Mouse (Mus musculus) stomach, embryonic 16.5 days (tissue): ENCODE results near the gene E130218I03Rik. TPM values are rescaled to one million over a fixed set of nuclear protein-coding genes. Genes with fewer than 3 reads are reported as not detected.

Source experiments
- ATAC-seq: fragments of 200-750 bp; cut with Nextera tagmentation; 2 replicates; pipeline ENCODE4 v1.8.0; 2017; ENCODE audit warnings: moderate number of reproducible peaks, moderate TSS enrichment; ENCODE audit not compliant: insufficient read depth, low FRiP score
- H3K27ac ChIP-seq: fragments of 300-500 bp; sonication (generic); 2 replicates; pipeline ENCODE4 v1.5.1; 2014; ENCODE audit warnings: low read length
- H3K27me3 ChIP-seq: fragments of 300-500 bp; sonication (generic); 2 replicates; pipeline ENCODE4 v1.6.1; 2014; ENCODE audit warnings: low read length, control low read depth, mixed read lengths; ENCODE audit not compliant: control insufficient read depth, insufficient read depth
- H3K36me3 ChIP-seq: fragments of 300-500 bp; sonication (generic); 2 replicates; pipeline ENCODE4 v1.6.1; 2014; ENCODE audit warnings: low read length; ENCODE audit not compliant: control insufficient read depth, insufficient read depth
- H3K4me1 ChIP-seq: fragments of 300-500 bp; sonication (generic); 2 replicates; pipeline ENCODE4 v1.6.1; 2014; ENCODE audit warnings: low read length, control low read depth, mixed read lengths; ENCODE audit not compliant: control insufficient read depth, insufficient read depth
- H3K4me2 ChIP-seq: fragments of 300-500 bp; sonication (generic); 2 replicates; pipeline ENCODE4 v1.6.1; 2014; ENCODE audit warnings: low read depth, low read length, mixed read lengths
- H3K4me3 ChIP-seq: fragments of 300-500 bp; sonication (generic); replicated peaks from 2 replicates; pipeline ENCODE4 v1.5.1; 2014; ENCODE audit warnings: mild to moderate bottlenecking, low read length
- H3K9ac ChIP-seq: fragments of 300-500 bp; sonication (generic); 2 replicates; pipeline ENCODE4 v1.6.1; 2014; ENCODE audit warnings: low read length
- H3K9me3 ChIP-seq: fragments of 300-500 bp; sonication (generic); replicated peaks from 2 replicates; pipeline ENCODE4 v1.6.1; 2016; ENCODE audit warnings: low read length, control low read depth; ENCODE audit not compliant: control insufficient read depth
- WGBS: fragments of 180-500 bp; shearing (Covaris S2); extraction: QIAGEN DNeasy Blood & Tissue Kit; methylation state at CpG from one replicate; pipeline ENCODE4 v1.1.7; 2014; 5-methylcytosine and 5-hydroxymethylcytosine counted together
- polyA plus RNA-seq: library from polyadenylated mRNA; unstranded; fragments of >200 nt; fragmentation: Nextera tagmentation; extraction: Ambion mirVana; gene quantifications from 2 replicates; pipeline ENCODE4 v1.2.1, GENCODE M21; 2015

The E130218I03Rik gene
- polyA plus RNA-seq: 0.26 and 0.45 TPM in 2 replicates

DNA sequence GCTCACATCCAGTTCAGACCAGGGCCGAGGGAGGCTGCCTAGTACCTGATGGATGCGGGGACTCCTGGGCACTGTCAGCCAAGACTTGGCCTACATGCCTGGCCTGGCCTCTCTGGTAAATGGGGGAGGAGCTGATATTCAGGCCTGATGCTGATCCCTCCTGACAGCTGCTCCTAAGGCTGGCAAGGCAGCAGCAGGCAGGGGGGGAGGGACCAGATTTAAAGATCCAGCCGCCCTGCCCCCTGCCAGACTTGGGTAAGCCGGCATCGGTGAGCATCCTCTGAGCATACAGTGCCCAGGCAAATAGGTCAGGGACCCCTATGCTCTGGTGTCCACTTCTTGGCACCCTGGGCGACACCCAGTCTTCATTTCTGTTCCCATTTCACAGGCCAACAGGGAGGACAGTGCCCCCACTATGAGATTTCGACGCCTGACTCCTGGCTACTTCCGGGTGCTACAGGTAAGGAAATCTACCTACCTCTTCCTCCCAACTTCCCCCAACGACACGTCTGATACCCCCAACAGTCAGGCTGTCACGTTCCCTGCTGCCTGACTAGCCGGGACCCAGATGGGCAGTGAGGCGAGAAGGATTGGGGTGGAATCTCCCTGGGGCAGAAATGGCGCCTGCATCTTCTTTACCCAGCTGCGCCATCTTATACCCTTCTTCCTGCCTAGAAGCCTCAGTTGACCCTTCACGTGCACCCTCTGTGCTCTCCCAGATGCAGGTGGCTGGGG is at the start of gene E130218I03Rik:
TSS of gene E130218I03Rik (plus strand) at position 147 of the 735 bp plus-strand sequence.
- Histone ChIP-seq H3K4me1 (peaks cover 16% of the 10 kb centered on the region), H3K36me3 (no peaks in the 10 kb centered on the region), H3K4me2 (peak within 1 kb of the TSS; percentile 95), H3K9ac (peak within 1 kb of the TSS; percentile 86), H3K27ac (no peak within 1 kb of the TSS), H3K27me3 (peaks cover 22% of the 10 kb centered on the region), H3K4me3 (peak within 1 kb of the TSS; percentile 87), H3K9me3 (no peaks in the 10 kb centered on the region)
- 91% methylated on average over 17 of the region's 17 CpGs for WGBS
- ATAC-seq: no peak

DNA sequence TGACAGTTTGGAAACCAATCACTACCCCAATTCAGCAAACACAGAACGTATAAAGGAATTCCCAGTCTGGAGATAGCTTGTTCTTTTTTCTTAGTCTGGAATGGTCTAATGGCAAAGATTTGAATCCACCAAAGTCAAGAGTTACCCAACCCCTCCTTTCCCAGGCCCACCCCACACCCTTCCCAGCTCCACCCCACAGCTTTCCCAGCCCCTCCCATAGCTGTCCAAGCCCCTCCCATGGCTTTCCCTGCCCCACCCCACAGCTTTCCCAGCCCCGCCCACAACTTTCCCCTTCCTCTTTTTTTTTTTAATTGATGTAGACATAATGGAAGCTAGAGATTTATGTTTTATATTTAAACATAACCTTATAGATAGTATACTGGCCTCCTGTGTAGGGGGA is 44.1 kb upstream of the E130218I03Rik start:
- Histone ChIP-seq H3K4me3 (no peak overlapping the region), H3K36me3 (no peaks in the 10 kb centered on the region), H3K27me3 (no peaks in the 10 kb centered on the region), H3K4me1 (no peaks in the 10 kb centered on the region), H3K9me3 (no peaks in the 10 kb centered on the region), H3K27ac (no peak overlapping the region), H3K4me2 (no peak overlapping the region), H3K9ac (no peak overlapping the region)
- ATAC-seq: no peak
- 77% methylated on average over 2 of the region's 2 CpGs for WGBS

DNA sequence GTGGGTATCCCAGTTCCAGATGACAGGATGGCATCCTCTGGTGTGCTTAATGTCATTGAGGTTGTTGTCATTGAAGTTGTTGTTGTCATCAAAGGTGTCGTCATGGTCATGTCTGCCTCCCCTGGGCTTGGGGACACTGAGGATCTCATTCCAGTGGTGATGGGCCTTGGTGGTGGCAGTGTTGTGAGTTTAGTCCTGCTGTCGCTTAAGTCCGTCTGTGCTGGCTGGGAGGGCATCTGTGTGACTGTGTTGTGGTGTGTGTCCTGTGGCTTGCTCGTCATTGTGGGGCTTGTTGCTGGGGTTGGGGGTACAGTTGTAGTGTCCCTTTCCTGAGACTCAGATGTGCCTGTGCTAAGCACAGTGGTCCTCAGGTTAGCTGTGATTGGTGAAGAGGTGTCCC is 40.6 kb upstream of the E130218I03Rik start, which contains the start of gene Gm7534:
TSS of gene Gm7534 (minus strand) at position 101 of the 400 bp plus-strand sequence.
- no peak within 1 kb of the TSS for H3K27ac ChIP-seq
- H3K4me1 ChIP-seq: no peaks in the 10 kb centered on the region
- H3K9me3 ChIP-seq: no peaks in the 10 kb centered on the region
- no peak within 1 kb of the TSS for H3K4me2 ChIP-seq
- no peaks in the 10 kb centered on the region for H3K27me3 ChIP-seq
- H3K4me3 ChIP-seq: no peak within 1 kb of the TSS
- no peaks in the 10 kb centered on the region for H3K36me3 ChIP-seq
- ATAC-seq: no peak
- WGBS: 89% methylated on average over 4 of the region's 4 CpGs
- H3K9ac ChIP-seq: no peak within 1 kb of the TSS

DNA sequence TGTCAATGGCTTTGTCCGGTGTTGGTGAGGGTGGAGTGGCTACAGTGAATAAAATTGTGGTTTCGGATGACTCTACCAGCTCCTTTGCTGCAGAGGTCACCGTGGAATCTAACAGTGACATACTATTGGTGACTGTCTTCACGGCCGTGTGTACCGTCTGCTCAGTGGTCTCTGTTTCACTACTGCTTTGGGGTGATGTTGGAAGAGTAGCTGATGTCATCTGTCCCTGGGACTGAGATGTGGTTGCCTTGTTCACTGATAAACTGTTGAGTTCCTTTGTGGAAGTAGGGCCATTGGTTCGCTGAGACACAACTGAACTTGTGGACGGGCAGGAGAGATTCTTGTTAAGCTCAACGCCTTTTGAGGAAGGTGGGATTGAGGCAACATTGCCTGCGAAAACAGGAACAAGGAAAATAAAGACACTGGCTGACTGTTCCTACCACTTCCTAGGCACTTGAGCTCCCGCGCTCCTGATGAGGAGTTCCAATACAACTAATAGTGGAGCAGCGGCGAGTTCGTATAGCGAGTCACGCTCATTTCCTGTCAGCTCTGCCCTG is 40.0 kb upstream of the E130218I03Rik start:
- no peak for ATAC-seq
- H3K9ac ChIP-seq: no peak overlapping the region
- H3K4me2 ChIP-seq: no peak overlapping the region
- no peaks in the 10 kb centered on the region for H3K27me3 ChIP-seq
- H3K4me3 ChIP-seq: no peak overlapping the region
- no peaks in the 10 kb centered on the region for H3K36me3 ChIP-seq
- H3K27ac ChIP-seq: no peak overlapping the region
- 77% methylated on average over 17 of the region's 17 CpGs for WGBS
- no peaks in the 10 kb centered on the region for H3K9me3 ChIP-seq
- H3K4me1 ChIP-seq: no peaks in the 10 kb centered on the region

DNA sequence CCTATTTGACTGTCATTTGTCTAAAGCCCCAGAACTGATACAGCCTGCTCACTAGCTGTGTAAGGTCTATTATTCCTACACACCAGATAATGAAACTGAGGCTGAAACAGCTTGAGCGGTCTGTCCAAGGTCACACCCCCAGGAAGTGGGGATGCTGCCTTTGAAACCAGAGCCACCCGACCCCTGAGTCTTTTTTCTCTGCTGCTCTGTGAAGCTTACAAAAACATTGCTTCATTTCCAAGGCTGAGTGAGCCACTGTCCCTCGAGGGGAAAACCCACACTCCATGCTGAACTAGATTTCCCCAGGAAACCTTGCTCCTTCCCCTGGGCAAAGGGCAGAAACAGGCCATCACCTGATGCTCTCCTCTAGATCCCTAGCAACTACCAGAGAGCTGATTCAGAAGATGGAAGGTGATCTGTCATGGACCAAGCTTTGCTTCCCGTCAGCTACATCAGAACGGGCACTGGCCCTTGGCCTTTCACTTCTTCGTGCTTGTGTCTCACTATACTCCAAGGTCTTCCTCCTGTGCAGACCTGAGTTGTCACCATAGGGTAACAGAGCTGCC is 36.9 kb upstream of the E130218I03Rik start:
- H3K27ac ChIP-seq: no peak overlapping the region
- H3K9me3 ChIP-seq: no peaks in the 10 kb centered on the region
- no peak for ATAC-seq
- no peak overlapping the region for H3K9ac ChIP-seq
- no peak overlapping the region for H3K4me3 ChIP-seq
- WGBS: 54% methylated on average over 6 of the region's 6 CpGs
- no peaks in the 10 kb centered on the region for H3K36me3 ChIP-seq
- no peak overlapping the region for H3K4me2 ChIP-seq
- no peaks in the 10 kb centered on the region for H3K4me1 ChIP-seq
- H3K27me3 ChIP-seq: no peaks in the 10 kb centered on the region

DNA sequence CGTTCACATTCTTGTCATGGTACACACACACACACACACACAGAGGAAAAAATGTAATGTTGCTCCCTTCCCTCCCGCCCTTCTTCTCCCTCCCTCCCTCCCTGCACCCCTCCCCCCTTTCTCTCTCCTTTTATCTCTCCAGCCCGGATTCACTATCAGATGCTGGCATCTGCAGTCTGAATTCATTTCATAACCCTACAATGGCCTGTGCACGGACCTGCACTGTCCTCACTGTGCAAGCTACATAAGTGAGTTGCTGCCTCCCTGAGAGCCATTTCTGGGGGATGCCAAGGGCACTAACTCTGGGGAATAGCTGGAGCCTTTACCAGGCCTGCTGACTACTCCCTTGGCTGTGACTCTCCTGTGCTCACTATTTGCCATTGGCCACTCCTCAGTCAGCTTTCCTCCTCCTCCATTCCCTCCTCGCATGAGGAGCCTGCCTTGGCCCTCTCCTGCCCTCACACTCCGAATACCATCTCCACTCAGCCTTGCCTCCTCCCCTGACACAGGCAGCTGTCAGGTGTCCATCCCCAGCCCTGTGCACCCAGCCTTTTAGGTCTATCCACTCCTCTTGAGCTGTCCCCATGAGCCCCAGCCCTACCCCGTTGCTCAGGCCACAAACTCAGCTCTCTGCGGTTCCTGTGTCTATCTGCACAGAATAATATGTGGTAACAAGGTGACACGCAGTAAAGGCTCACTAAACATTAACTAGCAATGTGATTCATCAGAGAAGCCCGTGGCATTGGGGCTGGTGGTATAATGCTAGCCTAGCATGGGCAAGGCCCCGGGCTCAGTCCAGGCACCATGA is 20.5 kb upstream of the E130218I03Rik start:
- no peak overlapping the region for H3K4me3 ChIP-seq
- 0 out of 2 replicates have a peak overlapping the region, but pooled peaks have one; percentile 20 for H3K9ac ChIP-seq
- no peaks in the 10 kb centered on the region for H3K4me1 ChIP-seq
- peak; percentile 68 for ATAC-seq
- H3K27me3 ChIP-seq: no peaks in the 10 kb centered on the region
- no peaks in the 10 kb centered on the region for H3K9me3 ChIP-seq
- no peak overlapping the region for H3K4me2 ChIP-seq
- 48% methylated on average over 11 of the region's 11 CpGs for WGBS
- H3K36me3 ChIP-seq: no peaks in the 10 kb centered on the region
- no peak overlapping the region for H3K27ac ChIP-seq

DNA sequence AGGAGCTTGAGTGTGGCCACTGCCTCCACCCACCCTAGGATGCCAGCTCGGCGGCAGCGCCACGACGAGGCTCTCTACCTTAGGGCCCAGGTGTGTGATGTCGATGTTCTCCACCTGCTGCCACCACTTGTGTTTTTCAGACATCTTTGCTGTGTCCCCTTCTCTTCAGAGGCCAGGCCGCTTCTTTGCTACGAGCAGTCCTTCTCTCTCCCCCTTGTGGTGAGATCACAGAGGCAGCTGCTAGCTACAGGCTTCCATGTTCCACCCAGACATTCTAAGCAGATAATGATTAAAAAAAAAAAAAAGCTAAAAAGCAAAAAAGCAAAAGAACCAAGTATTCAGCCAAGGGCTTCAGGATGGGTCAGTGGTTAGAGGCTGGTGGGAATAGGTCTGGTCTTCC is 16.3 kb upstream of the E130218I03Rik start, which contains the start of gene Catsper4:
TSS of gene Catsper4 (minus strand) at position 190 of the 400 bp plus-strand sequence.
- no peaks in the 10 kb centered on the region for H3K27me3 ChIP-seq
- H3K27ac ChIP-seq: no peak within 1 kb of the TSS
- H3K4me3 ChIP-seq: no peak within 1 kb of the TSS
- H3K36me3 ChIP-seq: no peaks in the 10 kb centered on the region
- H3K4me2 ChIP-seq: no peak within 1 kb of the TSS
- H3K4me1 ChIP-seq: peaks cover 4% of the 10 kb centered on the region; the same call in 1 of the 2 replicates
- 65% methylated on average over 8 of the region's 8 CpGs for WGBS
- no peaks in the 10 kb centered on the region for H3K9me3 ChIP-seq
- ATAC-seq: no peak
- no peak within 1 kb of the TSS for H3K9ac ChIP-seq

DNA sequence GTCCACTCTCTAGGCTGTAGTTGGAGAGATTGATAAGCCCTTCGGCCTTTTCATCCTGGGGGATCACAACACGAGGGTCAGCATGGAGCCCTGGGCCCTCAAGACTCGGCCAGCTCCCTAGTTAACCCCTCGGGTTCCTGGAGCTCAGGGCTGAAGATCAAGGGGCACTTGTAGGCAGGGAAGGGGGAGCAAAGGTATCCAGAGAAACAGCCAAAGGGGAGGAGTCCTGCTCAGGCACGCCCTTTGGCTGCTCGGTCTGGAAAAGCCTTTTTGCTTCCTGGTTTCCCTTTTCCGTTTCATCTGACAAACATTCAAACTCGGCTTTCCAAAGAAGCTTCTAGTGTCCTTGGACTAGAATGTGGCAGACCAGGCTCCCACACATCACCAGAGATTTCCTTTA is 13.0 kb upstream of the E130218I03Rik start:
- 32% methylated on average over 8 of the region's 8 CpGs for WGBS
- peaks cover 4% of the 10 kb centered on the region; the same call in 1 of the 2 replicates for H3K4me1 ChIP-seq
- H3K9me3 ChIP-seq: no peaks in the 10 kb centered on the region
- H3K4me3 ChIP-seq: no peak overlapping the region
- H3K36me3 ChIP-seq: no peaks in the 10 kb centered on the region
- no peak overlapping the region for H3K4me2 ChIP-seq
- no peaks in the 10 kb centered on the region for H3K27me3 ChIP-seq
- H3K9ac ChIP-seq: no peak overlapping the region
- H3K27ac ChIP-seq: no peak overlapping the region
- ATAC-seq: peak; percentile 8; the same call in 1 of the 2 replicates
